Mouse (Mus musculus) right cerebral cortex, postnatal 14 days (tissue): ENCODE results near the gene Slc10a1.
A peak's percentile ranks its signal among the peaks of the same experiment; 100 is the strongest.

ENCODE experiments used
- DNase-seq: peaks from one replicate; pipeline ENCODE4 v3.0.0; 2022

The Slc10a1 gene

DNA sequence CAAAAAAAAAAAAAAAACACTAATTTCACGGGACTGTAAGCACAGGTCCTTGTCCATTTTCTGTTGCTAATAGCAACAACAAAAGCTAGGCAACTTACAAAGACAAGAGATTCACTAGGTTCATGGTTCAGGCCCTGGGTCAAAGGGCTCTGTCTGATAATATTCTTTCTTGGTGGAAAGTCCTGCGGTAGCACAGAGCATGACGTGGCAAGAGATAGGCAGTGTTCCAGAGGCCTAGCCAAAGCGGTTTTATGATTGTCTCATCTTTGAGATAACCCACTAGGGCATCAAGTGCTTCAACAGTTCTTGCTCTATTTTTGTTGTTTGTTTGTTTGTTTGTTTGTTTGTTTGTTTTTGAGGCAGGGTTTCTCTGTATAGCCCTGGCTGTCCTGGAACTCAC lies 42.0 kb downstream of the Slc10a1 start:
- no peak for DNase-seq

DNA sequence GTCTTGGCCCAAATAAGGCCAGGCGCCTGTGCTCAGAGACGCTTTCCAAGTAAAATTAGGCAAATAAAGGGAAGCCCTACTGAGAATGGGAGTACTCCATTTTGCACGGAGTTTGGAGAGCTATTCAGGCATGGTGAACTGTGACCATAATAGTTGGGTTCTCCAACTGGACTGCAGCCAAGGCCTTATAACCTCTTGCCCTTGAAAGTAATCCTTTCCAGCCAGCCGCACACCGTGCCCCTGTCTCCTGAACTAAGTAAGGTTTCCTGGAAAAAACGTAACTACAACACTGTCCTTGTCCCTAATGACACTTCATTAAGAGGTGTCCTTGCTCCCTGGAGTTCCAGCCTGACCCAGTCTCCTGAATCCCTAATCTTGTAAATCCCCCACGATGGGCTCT lies 42.6 kb downstream of the Slc10a1 start:
- no peak for DNase-seq

DNA sequence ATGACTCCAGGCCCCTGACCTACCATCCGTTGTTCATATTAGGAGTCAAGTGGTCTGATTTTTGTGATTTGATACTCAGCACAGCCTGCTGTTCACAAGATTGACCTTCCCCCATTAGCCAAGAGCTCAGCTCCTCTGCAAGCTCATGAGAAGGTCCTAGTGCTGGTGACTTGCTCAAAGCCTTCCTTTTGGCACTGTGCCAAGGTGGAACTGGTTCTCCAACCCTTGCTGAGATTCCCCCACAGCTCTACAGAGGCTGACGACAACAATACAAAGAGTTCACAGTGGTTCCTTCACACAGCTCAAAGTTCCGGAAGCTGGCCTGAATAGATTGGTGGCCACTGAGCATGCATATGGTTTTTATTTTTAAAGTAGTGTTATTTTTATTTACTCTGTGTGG lies 44.3 kb downstream of the Slc10a1 start:
- peak; percentile 42 for DNase-seq

DNA sequence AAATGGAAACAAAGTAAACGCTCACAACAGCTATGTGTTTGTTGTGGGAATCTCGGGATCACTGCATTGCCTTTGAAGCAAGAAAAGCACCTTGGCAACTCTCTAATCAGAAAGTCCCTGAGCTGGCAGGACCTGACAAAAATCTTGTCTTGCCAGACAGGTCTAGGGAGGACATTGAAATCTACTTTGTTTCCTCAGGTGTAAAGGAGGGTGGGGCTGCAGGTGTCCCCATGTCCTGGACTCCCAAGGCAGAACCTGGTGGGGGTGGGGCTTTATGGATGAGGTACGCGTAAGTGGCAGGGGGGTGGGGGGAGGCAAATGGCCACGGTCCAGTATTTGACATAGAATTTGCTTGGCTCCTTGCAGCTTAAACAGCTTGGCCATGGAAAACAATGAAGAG lies 44.9 kb downstream of the Slc10a1 start:
- no peak for DNase-seq

DNA sequence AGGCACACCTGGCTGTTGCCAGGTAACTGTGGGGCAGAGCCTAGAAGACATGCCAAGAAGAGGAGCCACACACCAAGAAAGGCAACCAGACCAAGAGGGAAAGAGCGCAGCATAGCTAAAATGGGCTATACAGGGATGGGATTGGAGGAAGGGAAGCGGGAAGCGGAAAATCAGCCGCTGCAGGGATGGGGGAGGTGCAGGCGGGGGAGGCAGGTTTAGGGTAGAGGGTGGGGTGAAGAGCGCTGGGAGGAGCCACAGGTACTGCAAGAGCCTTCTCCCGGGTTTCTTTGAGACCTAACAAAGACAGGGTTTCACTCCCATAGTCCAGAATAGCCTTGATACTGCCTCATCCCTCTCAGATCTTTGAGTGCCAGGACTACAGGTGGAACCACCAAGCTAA lies 45.6 kb downstream of the Slc10a1 start:
- peak; percentile 32 for DNase-seq

DNA sequence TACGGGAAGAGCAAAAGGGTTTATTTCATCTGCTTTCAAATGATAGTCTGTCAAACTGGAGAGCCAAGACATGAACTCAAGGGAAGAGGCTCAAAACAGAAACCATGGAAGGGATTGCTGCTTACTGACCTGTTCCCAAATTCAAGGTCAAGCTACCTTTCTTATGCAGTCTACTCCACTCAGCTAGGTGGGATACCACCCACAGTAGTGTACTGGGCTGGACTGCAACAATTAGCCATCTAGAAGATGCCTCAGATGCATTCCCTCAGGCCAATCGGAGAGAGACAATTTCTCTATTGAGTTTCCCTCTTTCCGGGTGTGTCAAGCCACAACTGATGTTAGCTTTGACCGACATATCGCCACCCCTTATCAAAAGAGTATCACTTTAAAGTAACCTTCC lies 47.2 kb downstream of the Slc10a1 start:
- no peak for DNase-seq

DNA sequence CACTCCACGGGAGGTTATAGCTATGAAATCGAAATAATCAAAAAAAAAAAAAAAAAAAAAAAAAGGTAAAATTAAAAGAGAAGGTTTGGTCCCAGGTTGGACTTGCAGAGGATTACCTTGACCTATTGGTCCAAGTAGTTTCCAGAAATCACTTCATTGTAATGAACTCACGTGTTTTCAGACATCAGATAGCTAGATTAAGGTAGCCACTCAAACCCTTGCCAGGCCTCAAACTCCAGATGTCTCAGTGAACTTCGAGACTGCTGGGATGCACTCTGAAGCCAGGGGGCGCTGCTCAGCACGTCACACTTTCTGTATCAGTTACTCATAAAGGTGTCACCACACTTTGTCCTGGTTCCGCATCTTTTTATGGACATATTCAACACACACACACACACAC lies 50.7 kb downstream of the Slc10a1 start:
- DNase-seq: no peak

DNA sequence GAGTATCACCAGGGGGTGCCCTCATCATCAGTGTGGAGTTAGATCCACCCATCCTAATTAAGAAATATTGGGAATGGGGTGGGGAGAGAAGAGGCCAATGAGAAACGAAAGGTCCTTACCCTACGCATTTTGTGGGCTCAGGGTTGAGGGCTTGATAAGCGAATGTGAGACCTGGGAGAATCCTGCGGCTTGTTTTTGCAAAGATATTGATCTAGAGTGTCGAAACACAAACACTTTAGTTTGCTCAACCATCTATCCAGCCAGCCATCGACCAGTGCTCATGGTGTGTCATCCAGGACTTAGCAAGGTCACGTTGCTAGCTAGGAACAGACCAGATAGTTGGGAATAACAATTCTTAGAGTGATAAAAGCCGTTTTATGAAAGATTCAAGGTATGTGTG lies 58.9 kb downstream of the Slc10a1 start:
- no peak for DNase-seq
